Mouse (Mus musculus) midbrain, embryonic 16.5 days (tissue): ENCODE results near the gene Slc16a7. TPM values are rescaled to one million over a fixed set of nuclear protein-coding genes. Genes with fewer than 3 reads are reported as not detected.

Experiments used
- ATAC-seq: fragments of 200-750 bp; cut with Nextera tagmentation; 2 replicates; pipeline ENCODE4 v1.8.0; 2017; ENCODE audit warnings: moderate TSS enrichment
- H3K27ac ChIP-seq: fragments of 300-500 bp; sonication (generic); 2 replicates; pipeline ENCODE4 v1.5.1; 2014; ENCODE audit warnings: mild to moderate bottlenecking, low read length, mixed read lengths
- H3K27me3 ChIP-seq: fragments of 300-500 bp; sonication (generic); 2 replicates; pipeline ENCODE4 v1.6.1; 2014; ENCODE audit warnings: low read depth, low read length, mixed read lengths; ENCODE audit not compliant: control insufficient read depth, insufficient read depth
- H3K36me3 ChIP-seq: fragments of 300-500 bp; sonication (generic); 2 replicates; pipeline ENCODE4 v1.6.1; 2014; ENCODE audit warnings: mild to moderate bottlenecking, low read length, moderate library complexity, mixed read lengths; ENCODE audit not compliant: control insufficient read depth, insufficient read depth
- H3K4me1 ChIP-seq: fragments of 300-500 bp; sonication (generic); 2 replicates; pipeline ENCODE4 v1.6.1; 2014; ENCODE audit warnings: mild to moderate bottlenecking, low read length, mixed read lengths; ENCODE audit not compliant: control insufficient read depth, insufficient read depth
- H3K4me2 ChIP-seq: fragments of 300-500 bp; sonication (generic); 2 replicates; pipeline ENCODE4 v1.6.1; 2014; ENCODE audit warnings: mild to moderate bottlenecking, low read length, mixed read lengths
- H3K4me3 ChIP-seq: fragments of 300-500 bp; sonication (generic); 2 replicates; pipeline ENCODE4 v1.5.1; 2014; ENCODE audit warnings: low read depth, mild to moderate bottlenecking, low read length, moderate library complexity, mixed read lengths
- H3K9ac ChIP-seq: fragments of 300-500 bp; sonication (generic); 2 replicates; pipeline ENCODE4 v1.6.1; 2014; ENCODE audit warnings: low read depth, low read length, mixed read lengths
- H3K9me3 ChIP-seq: fragments of 300-500 bp; sonication (generic); replicated peaks from 2 replicates; pipeline ENCODE4 v1.6.1; 2014; ENCODE audit warnings: mild to moderate bottlenecking, low read length, mixed read lengths; ENCODE audit not compliant: control insufficient read depth, poor library complexity, severe bottlenecking
- WGBS: fragments of 180-500 bp; shearing (Covaris S2); extraction: QIAGEN DNeasy Blood & Tissue Kit; methylation state at CpG from one replicate; pipeline ENCODE4 v1.1.7; 2014; 5-methylcytosine and 5-hydroxymethylcytosine counted together
- polyA plus RNA-seq: library from polyadenylated mRNA; unstranded; fragments of >200 nt; fragmentation: Nextera tagmentation; extraction: Ambion mirVana; gene quantifications from 2 replicates; pipeline ENCODE4 v1.2.1, GENCODE M21; 2015

Gene Slc16a7
- polyA plus RNA-seq, 1 experiment from 2014 or later, result 8.8 TPM

DNA sequence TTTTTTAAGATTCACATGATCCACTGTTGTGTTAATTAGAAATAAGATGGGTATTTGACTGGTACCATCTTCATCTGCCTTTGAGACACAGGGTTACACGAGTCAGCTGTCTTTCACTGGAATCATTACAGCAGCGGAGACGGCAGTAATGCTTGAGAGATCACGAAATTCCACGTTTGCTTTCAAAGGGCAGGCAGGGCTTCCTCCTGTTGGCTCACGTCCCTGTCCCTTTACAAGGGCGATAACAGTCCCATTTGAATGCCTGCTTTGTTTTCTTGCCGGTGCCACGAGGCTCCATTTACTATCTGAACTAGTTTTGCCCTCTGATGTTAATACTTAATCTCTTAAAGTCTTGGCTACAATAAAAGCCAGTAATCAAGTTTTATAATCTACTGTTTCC is 123.4 kb downstream of the Slc16a7 start:
- H3K9ac ChIP-seq, result no peak overlapping the region
- H3K27ac ChIP-seq, result no peak overlapping the region
- H3K36me3 ChIP-seq, result no peaks in the 10 kb centered on the region
- ATAC-seq, result no peak
- 36% methylated on average over 9 of the region's 9 CpGs for WGBS
- no peaks in the 10 kb centered on the region for H3K4me1 ChIP-seq
- no peaks in the 10 kb centered on the region for H3K27me3 ChIP-seq
- no peak overlapping the region for H3K4me2 ChIP-seq
- H3K4me3 ChIP-seq, result no peak overlapping the region
- no peaks in the 10 kb centered on the region for H3K9me3 ChIP-seq

DNA sequence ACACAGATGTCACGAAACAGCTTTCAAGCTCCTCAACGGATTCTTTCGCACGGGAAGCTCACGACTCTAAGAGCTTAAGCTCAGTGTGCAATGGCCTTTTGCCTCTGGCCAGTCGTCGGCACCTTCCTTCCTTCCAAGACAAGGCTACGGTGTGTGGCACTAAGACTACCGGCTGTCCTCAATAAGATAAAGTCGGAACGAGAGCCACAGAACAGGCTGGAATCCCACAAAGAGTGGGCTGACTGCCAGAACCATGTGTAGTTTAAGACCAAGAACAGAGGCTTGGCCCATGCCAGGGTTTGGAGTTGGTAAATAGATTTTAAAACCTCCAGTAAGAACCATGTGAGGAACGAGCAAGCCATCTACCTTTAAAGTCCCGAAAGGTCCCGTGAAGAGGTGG is 123.8 kb downstream of the Slc16a7 start:
- no peak overlapping the region for H3K4me2 ChIP-seq
- H3K9ac ChIP-seq, result no peak overlapping the region
- no peak overlapping the region for H3K4me3 ChIP-seq
- no peaks in the 10 kb centered on the region for H3K36me3 ChIP-seq
- H3K9me3 ChIP-seq, result no peaks in the 10 kb centered on the region
- ATAC-seq, result no peak
- 78% methylated on average over 14 of the region's 14 CpGs for WGBS
- H3K4me1 ChIP-seq, result no peaks in the 10 kb centered on the region
- no peak overlapping the region for H3K27ac ChIP-seq
- no peaks in the 10 kb centered on the region for H3K27me3 ChIP-seq

DNA sequence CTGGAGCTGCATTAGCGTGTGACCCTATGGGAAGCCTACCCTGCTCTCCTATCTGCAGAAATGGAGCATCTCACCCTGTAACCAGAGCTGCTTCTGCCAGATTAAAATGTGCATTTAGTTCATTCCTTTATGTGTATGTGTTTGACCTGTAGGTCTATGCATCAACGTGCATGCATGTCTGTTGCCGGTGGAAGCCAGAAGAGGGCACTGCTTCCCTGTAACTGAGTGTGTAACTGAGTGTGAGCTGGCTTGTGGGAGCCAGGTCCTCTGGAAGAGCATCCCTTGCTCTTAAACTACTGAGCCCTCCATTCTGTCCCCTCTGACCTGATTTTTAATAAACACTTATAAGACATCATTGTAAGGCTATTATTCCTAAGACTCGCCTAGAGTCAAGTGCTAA is 124.3 kb downstream of the Slc16a7 start:
- no peak overlapping the region for H3K9ac ChIP-seq
- no peak overlapping the region for H3K4me2 ChIP-seq
- H3K4me1 ChIP-seq, result no peaks in the 10 kb centered on the region
- no peak for ATAC-seq
- H3K36me3 ChIP-seq, result no peaks in the 10 kb centered on the region
- H3K27me3 ChIP-seq, result no peaks in the 10 kb centered on the region
- H3K4me3 ChIP-seq, result no peak overlapping the region
- H3K27ac ChIP-seq, result no peak overlapping the region
- 61% methylated on average over 4 of the region's 4 CpGs for WGBS
- no peaks in the 10 kb centered on the region for H3K9me3 ChIP-seq

DNA sequence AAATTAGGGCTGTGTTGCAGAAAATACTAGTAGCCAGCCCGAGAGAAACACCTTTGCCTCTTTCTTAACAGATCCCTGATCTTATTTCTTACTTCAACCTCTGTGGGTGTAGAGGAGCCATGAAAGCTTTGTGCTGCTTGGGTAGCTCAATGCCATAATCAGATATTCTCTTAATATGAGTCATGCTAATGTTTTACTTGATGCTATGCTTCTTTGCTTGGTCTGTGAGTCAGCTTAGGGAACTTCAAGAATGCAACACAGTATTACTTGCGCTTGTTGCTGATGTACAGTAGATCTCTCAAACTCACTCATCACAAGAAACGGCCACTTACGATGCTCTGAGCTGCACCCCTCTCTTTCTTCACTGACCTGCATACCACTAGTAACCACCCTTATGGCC is 133.4 kb downstream of the Slc16a7 start:
- Histone ChIP-seq H3K36me3 (no peaks in the 10 kb centered on the region), H3K27ac (no peak overlapping the region)
- WGBS, result 93% methylated on average over 4 of the region's 4 CpGs

DNA sequence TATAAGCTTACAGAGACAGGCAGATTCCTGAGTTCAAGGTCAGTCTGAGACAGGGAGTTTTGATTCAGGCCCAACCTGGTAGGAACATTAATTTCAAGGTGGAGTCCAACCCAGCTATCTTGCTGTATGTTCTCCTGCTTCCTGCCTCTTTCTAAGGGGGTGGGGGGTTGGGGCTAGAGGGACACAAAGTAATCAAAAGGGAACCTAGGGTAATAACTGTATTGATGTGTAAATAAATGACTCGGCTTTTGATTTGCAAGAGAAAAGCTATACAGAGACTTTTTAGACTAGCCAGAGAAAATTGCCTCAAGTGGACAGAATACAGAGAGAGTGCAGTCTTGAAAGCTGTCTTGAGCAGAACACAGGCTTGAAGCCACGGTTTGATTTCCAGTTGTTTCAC is 174.7 kb downstream of the Slc16a7 start:
- 57% methylated on average over 2 of the region's 2 CpGs for WGBS
- Histone ChIP-seq H3K4me2 (no peak overlapping the region), H3K9me3 (no peaks in the 10 kb centered on the region), H3K27me3 (no peaks in the 10 kb centered on the region), H3K36me3 (no peaks in the 10 kb centered on the region), H3K4me3 (no peak overlapping the region), H3K4me1 (no peaks in the 10 kb centered on the region), H3K27ac (no peak overlapping the region), H3K9ac (no peak overlapping the region)
- no peak for ATAC-seq

More for the DNA sequence above, 133.4 kb downstream of the Slc16a7 start:
- Histone ChIP-seq H3K27me3 (no peaks in the 10 kb centered on the region), H3K4me2 (no peak overlapping the region), H3K9ac (no peak overlapping the region), H3K9me3 (no peaks in the 10 kb centered on the region), H3K4me3 (no peak overlapping the region), H3K4me1 (no peaks in the 10 kb centered on the region)
- no peak for ATAC-seq

DNA sequence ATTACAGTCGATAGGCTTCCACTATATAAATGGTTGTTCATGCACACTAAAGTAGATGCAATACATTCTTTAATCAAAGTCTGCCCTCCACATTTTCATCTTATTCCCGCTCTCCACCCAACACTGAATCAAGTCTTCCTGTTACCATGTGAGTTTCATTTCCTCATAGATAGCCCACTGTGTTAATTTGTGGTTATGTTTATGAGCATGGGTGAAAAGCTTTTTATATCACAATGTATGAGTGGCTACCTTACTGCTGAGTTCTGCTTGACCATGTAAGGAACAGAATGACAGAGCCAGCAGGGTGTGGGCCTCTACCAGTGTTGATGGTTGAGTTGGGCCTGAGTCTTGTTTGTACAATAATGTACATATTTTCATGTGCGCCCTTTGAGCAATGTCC is 175.5 kb downstream of the Slc16a7 start:
- Histone ChIP-seq H3K36me3 (no peaks in the 10 kb centered on the region), H3K4me3 (no peak overlapping the region), H3K27ac (no peak overlapping the region), H3K9me3 (no peaks in the 10 kb centered on the region), H3K4me2 (no peak overlapping the region), H3K4me1 (no peaks in the 10 kb centered on the region), H3K27me3 (no peaks in the 10 kb centered on the region), H3K9ac (no peak overlapping the region)
- no peak for ATAC-seq
- 91% methylated on average over 3 of the region's 3 CpGs for WGBS

DNA sequence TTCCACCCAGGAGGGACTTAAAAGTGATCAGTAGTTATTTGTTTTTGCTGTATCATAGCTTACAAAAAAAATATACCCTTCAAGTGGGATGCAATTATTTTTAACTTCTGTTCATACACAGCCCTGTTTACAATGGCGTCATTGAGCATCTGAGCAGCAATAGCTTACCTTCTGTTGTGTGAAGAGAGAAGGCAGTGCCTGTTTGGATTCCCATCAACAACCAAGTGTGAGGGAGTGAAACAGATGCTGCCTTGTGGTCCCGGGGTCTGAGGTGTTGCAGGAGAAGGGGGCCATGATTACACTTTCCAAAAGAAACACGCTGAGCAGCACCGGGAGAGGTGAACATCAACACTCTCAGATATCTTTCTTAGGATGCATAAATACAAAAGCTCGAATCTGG is 201.7 kb downstream of the Slc16a7 start:
- Histone ChIP-seq H3K4me1 (no peaks in the 10 kb centered on the region), H3K27ac (no peak overlapping the region), H3K4me3 (no peak overlapping the region), H3K27me3 (no peaks in the 10 kb centered on the region), H3K4me2 (no peak overlapping the region), H3K9ac (no peak overlapping the region), H3K9me3 (no peaks in the 10 kb centered on the region), H3K36me3 (no peaks in the 10 kb centered on the region)
- no peak for ATAC-seq
- 80% methylated on average over 5 of the region's 5 CpGs for WGBS

DNA sequence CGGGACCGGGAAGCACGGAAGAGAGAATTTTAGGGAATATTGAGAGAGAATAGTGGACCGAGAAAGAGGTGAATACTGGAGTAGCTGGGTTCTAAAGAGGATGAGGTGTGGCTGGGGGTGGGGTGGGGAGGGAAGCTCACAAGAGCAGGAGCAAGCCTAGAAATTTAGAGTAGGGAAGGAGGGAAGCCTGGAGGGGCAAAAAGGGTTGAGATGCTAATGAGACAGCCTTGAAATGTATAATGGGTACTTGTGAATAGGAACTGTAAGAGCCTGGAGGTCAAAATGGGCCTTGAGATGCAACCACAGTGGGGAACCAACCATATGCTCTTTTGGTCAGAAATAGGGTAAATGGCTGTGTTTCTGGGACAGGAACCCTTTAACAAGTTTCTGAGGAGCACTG is 203.9 kb downstream of the Slc16a7 start:
- Histone ChIP-seq H3K4me1 (no peaks in the 10 kb centered on the region), H3K36me3 (no peaks in the 10 kb centered on the region), H3K9ac (no peak overlapping the region), H3K4me2 (no peak overlapping the region), H3K27ac (no peak overlapping the region), H3K4me3 (no peak overlapping the region), H3K27me3 (no peaks in the 10 kb centered on the region), H3K9me3 (no peaks in the 10 kb centered on the region)
- ATAC-seq, result no peak
- 96% methylated on average over 4 of the region's 4 CpGs for WGBS

DNA sequence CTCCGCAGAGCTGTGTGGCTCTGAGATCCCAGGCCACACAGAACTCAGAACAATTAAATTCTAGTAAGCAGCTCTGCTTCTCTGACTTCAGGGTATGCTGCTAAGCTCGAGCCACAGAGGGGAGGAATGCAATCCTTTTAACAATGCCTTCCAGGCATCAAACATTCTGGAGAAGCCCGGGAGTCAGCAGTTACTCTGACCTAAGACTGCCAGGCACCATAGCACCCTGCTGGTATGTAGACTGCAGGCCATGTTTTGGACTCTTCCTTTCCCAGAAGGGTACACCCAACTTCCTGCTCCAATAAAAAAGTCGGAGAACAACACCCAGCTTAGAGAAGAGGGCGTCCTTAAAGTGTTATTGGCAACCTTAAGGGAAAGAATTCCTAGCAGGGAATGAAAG is 205.1 kb downstream of the Slc16a7 start:
- H3K9ac ChIP-seq, result no peak overlapping the region
- no peaks in the 10 kb centered on the region for H3K27me3 ChIP-seq
- H3K36me3 ChIP-seq, result no peaks in the 10 kb centered on the region
- H3K4me1 ChIP-seq, result no peaks in the 10 kb centered on the region
- no peaks in the 10 kb centered on the region for H3K9me3 ChIP-seq
- no peak overlapping the region for H3K27ac ChIP-seq
- no peak overlapping the region for H3K4me2 ChIP-seq
- no peak for ATAC-seq
- no peak overlapping the region for H3K4me3 ChIP-seq
- WGBS, result 16% methylated on average over 5 of the region's 5 CpGs

DNA sequence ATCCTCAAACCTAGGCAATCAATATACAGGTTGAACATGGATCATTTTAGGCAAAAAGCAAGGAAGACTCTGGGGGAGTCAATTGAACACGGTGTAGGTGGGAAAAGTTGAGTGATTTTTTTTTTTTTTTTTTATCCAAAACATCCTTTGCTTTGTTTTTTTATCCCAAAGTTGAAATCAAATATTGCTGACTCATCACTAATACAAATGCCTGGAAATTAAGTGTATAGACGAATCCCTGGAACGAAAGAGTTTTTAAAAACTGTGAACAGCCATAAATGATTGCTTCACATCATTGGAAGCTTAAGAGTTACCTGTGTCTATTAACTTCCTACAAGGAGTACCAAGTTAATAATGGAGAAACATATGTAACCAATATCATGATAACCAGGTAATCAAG is 206.7 kb downstream of the Slc16a7 start:
- H3K36me3 ChIP-seq, result no peaks in the 10 kb centered on the region
- H3K9me3 ChIP-seq, result no peaks in the 10 kb centered on the region
- H3K4me1 ChIP-seq, result no peaks in the 10 kb centered on the region
- no peak overlapping the region for H3K9ac ChIP-seq
- ATAC-seq, result no peak
- H3K4me3 ChIP-seq, result no peak overlapping the region
- no peak overlapping the region for H3K27ac ChIP-seq
- no peak overlapping the region for H3K4me2 ChIP-seq
- WGBS, result 93% methylated on average over 3 of the region's 3 CpGs
- no peaks in the 10 kb centered on the region for H3K27me3 ChIP-seq
